Mouse (Mus musculus) cerebellum, adult 2 months (tissue): ENCODE measurements around the gene Cds1. TPM values are rescaled to one million over a fixed set of nuclear protein-coding genes. Genes with fewer than 3 reads are reported as not detected.
"Not testable (repeated sequence)": the region's sequence is repeated elsewhere in the genome, so short reads cannot be mapped to it uniquely, and the experiment has no call there.

Experiments
- DNase-seq, 2 experiments: peaks; one replicate each; pipeline ENCODE4 v3.0.0; 2021
- H3K27ac ChIP-seq: fragments of 200-500 bp; 2 replicates; pipeline ENCODE4 v1.5.1; 2012; ENCODE audit warnings: low read length, control low read depth, inconsistent platforms; ENCODE audit not compliant: insufficient read depth
- H3K27me3 ChIP-seq: fragments of 200-500 bp; 2 replicates; pipeline ENCODE4 v1.6.1; 2012; ENCODE audit warnings: inconsistent platforms, mild to moderate bottlenecking, low read length, moderate library complexity; ENCODE audit not compliant: control insufficient read depth, insufficient read depth
- H3K4me1 ChIP-seq: fragments of 200-500 bp; 2 replicates; pipeline ENCODE4 v1.6.1; 2011; ENCODE audit warnings: low read length; ENCODE audit not compliant: control insufficient read depth, insufficient read depth
- H3K4me3 ChIP-seq: fragments of 200-500 bp; replicated peaks from 2 replicates; pipeline ENCODE3; 2011; ENCODE audit warnings: mild to moderate bottlenecking, low read depth, low read length, control low read depth; ENCODE audit not compliant: insufficient read depth
- CTCF ChIP-seq: fragments of 200-500 bp; IDR thresholded peaks from 2 replicates; pipeline ENCODE4 v1.5.1; 2011; ENCODE audit warnings: low read depth, mild to moderate bottlenecking, control low read depth, low read length, moderate library complexity, borderline replicate concordance; ENCODE audit not compliant: insufficient read depth
- POLR2A ChIP-seq: fragments of 200-500 bp; IDR thresholded peaks from 2 replicates; pipeline ENCODE4 v1.6.1; 2011; ENCODE audit warnings: low read length, control low read depth, borderline replicate concordance; ENCODE audit not compliant: insufficient read depth
- WGBS: fragments of 180-500 bp; shearing (Covaris S2); methylation state at CpG from one replicate; pipeline ENCODE4 v1.1.7; 2018; 5-methylcytosine and 5-hydroxymethylcytosine counted together
- polyA plus RNA-seq: library from polyadenylated mRNA; depleted of rRNA; stranded (reverse); fragments of >200 nt; gene quantifications from 2 replicates; pipeline ENCODE4 v1.2.3, GENCODE M21; 2012

The Cds1 gene
- polyA plus RNA-seq, 1 experiment = 97.8 TPM

DNA sequence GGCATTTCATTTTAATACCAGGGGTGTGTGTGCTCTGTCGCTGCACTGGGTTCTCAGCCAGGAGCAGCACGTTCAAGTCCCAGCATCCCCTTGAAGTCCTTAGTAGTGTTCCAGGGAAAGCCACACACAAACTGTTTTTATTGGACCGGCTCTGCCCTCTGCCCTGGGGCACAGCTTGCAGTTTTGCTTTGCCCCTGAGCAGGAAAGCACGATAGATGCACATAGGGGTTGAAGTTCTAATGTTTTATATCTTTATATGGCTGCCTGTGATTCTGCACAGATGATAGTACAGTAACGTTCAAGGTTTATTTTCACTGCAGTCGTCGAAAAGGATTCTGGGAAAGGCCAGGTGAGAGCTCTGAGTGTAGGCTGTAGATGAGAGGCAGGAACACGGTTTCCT, 65.2 kb downstream of the Cds1 start:
- peaks cover 29% of the 10 kb centered on the region for H3K4me1 ChIP-seq
- no peak overlapping the region for H3K27ac ChIP-seq
- no peak for DNase-seq
- TF ChIP-seq POLR2A (no peak), CTCF (no peak)
- H3K27me3 ChIP-seq = no peaks in the 10 kb centered on the region
- H3K4me3 ChIP-seq = no peak overlapping the region
- WGBS = 68% methylated on average over 8 of the region's 8 CpGs

DNA sequence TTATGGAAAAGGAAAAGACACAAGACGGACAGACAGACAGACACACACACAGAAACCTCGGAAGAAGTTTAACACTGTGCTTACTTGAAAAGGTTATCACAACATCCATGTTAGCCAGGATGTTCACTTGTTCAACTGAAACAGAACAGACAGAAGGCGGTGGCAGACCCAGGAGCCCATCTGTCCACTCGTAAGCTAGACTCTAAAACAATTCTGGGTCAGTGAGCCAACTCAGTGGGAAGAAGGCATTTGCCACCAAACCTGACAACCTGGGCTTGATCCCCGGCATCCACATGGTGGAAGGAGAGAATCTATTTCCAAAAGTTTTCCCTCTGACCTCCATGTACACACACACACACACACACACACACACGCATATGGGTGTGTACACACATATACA, 67.1 kb downstream of the Cds1 start:
- TF ChIP-seq POLR2A (no peak), CTCF (no peak)
- no peaks in the 10 kb centered on the region for H3K27me3 ChIP-seq
- H3K27ac ChIP-seq = no peak overlapping the region; the same call in 1 of the 2 replicates
- DNase-seq = peak; percentile 50 to 69
- H3K4me1 ChIP-seq = peaks cover 23% of the 10 kb centered on the region
- H3K4me3 ChIP-seq = no peak overlapping the region
- WGBS = 27% methylated on average over 6 of the region's 6 CpGs

DNA sequence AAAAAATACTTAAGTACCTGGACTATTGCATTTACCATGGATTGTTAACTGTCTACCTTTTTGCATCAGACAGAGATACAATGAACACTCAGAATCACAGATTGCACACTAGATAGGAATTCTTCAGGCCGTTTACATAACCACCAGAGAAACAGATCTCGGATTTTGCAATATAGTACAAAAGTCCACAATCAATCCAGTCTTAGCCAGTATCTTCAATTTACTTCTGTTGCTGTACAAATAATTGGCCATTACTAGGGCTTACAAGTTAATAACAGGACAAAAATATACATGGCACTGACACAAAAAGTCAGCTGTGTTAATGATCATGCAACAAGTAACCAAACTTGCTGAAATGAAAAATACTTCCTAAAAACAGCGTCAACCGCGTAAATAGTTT, 68.1 kb downstream of the Cds1 start:
- H3K27me3 ChIP-seq = no peaks in the 10 kb centered on the region
- 96% methylated on average over 5 of the region's 5 CpGs for WGBS
- no peak overlapping the region for H3K4me3 ChIP-seq
- H3K27ac ChIP-seq = no peak overlapping the region
- peaks cover 23% of the 10 kb centered on the region for H3K4me1 ChIP-seq
- TF ChIP-seq CTCF (no peak), POLR2A (no peak)
- no peak for DNase-seq

DNA sequence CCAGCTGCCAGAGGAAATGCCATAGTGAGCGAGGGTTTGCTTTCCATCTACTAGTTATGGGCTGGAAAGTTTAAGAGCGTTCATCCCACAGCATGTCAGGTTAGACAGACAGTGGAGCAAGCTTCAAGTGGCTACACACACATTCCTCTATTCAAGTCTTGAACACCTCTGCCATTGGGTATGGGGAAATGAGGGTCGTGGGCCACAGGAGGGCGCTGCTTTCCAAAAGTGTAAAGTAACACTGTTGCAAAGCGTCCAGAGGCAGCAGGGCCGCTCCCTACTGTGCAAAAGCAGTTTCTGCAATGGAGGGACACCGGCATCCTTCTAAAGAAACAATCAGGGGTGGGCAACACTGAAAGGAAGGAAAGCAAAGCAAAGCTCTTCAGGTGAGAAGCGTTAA, 68.9 kb downstream of the Cds1 start:
- Histone ChIP-seq H3K27ac (no peak overlapping the region), H3K4me1 (peaks cover 18% of the 10 kb centered on the region), H3K4me3 (no peak overlapping the region), H3K27me3 (no peaks in the 10 kb centered on the region)
- TF ChIP-seq POLR2A (no peak), CTCF (peak; percentile 34; the same call in 1 of the 2 replicates)
- WGBS = 68% methylated on average over 8 of the region's 8 CpGs
- DNase-seq = no peak

DNA sequence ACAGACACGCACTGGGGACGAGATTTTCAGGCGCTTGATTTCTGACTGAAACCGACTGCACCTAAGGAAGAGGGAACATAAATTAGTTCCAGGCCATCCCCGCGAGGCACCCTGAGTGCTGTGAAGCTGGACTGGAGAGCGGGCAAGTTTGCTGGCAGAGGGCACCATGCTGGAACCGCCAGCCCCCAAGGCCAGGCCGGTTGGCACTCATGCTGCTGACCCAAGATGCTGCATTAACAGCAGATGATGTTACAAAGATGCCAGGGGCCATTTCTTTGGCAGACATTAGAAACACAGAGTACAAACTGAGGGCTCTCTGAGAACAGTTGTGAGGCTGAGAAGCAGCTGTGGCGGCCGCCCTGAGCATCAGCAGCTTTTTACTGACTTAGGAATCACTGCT, 71.3 kb downstream of the Cds1 start:
- no peaks in the 10 kb centered on the region for H3K27me3 ChIP-seq
- TF ChIP-seq POLR2A = no peak
- H3K27ac ChIP-seq = no peak overlapping the region
- H3K4me1 ChIP-seq = peaks cover 14% of the 10 kb centered on the region; the same call in 1 of the 2 replicates
- no peak overlapping the region for H3K4me3 ChIP-seq
- DNase-seq = no peak
- 50% methylated on average over 11 of the region's 11 CpGs for WGBS

DNA sequence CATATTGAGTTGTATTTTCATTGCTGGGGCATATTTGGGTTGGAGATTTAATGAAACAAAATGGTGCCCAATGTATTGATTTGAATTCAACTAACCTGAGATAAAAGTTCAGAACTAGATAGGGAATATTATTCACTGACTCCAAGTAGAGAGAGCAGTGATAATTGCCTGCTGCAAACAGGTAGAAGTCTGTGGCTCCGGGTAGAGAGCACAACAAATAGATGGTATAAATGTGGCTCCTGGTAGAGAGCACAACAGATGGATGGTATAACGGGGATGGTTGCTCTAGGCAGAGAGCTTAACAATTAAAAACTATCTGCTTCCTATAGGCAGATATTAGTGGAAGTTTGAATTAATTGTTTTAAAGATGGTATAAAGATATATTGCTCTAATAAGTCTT, 72.7 kb downstream of the Cds1 start:
- H3K27me3 ChIP-seq, DNase-seq, H3K27ac ChIP-seq, H3K4me1 ChIP-seq, H3K4me3 ChIP-seq: not testable (repeated sequence)
- WGBS = 97% methylated on average over 2 of the region's 2 CpGs

DNA sequence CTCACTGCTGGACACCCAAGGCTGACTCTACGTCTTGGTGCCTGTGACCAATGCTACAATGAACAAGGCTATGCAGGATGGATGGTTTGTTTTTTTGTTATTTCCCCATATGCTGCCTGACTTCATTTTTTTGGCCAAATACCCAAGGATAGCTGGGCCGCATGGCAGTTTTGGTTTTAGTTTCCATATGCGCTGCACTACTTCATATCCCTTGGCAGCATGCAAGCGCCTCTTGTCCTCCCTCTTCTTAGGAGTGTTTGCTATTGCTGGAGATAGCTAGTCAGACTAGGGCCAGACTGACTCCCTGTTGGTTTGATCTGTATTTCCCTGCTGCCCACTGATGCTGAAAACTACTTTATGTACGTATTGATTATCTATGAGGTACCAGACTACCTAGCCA, 75.5 kb downstream of the Cds1 start:
- H3K27me3 ChIP-seq = no peaks in the 10 kb centered on the region
- DNase-seq = peak in 1 of 2 experiments; percentile 42
- no peaks in the 10 kb centered on the region for H3K4me1 ChIP-seq
- H3K27ac ChIP-seq = no peak overlapping the region; the same call in 1 of the 2 replicates
- no peak overlapping the region for H3K4me3 ChIP-seq
- TF ChIP-seq CTCF = no peak
- TF ChIP-seq POLR2A = no peak
- 78% methylated on average over 5 of the region's 5 CpGs for WGBS

DNA sequence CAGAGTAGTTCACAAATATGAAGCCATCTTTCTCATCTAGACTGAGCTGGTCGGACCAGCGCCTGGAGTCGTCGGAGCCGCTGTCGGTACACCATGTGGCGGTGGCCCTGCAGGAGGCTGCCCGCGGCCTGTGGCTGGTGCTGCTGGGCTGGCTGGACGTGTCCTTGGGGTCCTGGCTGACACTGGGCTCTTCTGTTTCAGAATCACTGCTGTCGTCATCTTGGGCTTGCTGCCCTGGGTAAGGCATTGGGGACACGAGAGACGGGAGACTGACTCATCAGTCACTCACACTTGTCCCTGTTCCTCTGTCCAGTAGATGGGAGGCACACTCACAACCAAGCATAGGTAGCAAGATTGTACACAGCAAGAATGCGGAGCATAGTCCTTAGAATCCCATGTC, 80.1 kb downstream of the Cds1 start:
- WGBS = 80% methylated on average over 14 of the region's 14 CpGs
- no peak for DNase-seq
- Histone ChIP-seq H3K27ac (no peak overlapping the region), H3K4me3 (no peak overlapping the region), H3K4me1 (no peaks in the 10 kb centered on the region), H3K27me3 (no peaks in the 10 kb centered on the region)
- TF ChIP-seq CTCF = no peak
- no peak for TF ChIP-seq POLR2A

DNA sequence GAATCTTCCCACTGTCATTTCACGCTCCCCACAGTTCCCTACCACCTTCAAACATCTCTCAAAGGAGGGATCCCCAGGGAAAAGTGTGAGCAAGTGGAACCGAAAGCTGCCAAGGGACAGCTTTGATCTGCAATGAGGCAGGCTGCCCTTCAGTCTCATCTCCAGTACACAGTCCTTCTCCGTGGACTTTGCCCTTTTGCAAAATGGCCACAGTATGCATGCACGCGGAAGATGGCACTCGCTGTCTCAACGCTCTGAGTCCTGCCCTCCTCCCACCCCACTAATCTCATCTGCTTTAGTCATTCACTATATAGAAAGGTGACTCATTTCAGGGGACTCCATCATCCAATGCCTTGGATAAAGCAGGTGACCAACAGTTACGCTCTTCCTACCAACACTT, 81.0 kb downstream of the Cds1 start:
- Histone ChIP-seq H3K4me1 (no peaks in the 10 kb centered on the region), H3K27me3 (no peaks in the 10 kb centered on the region), H3K27ac (no peak overlapping the region), H3K4me3 (no peak overlapping the region)
- DNase-seq = no peak
- WGBS = 93% methylated on average over 8 of the region's 8 CpGs
- TF ChIP-seq CTCF (no peak), POLR2A (no peak)
